Mouse (Mus musculus) kidney, postnatal 10 days (tissue): ENCODE data around the gene Clmp.
"Not testable (repeated sequence)": the region's sequence is repeated elsewhere in the genome, so short reads cannot be mapped to it uniquely, and the experiment has no call there.

Experiments used
- DNase-seq: peaks from one replicate; pipeline ENCODE4 v3.0.0; 2021; ENCODE audit warnings: mixed read lengths

The Clmp gene

GRCm38 (mm10) chr9:40731591-40732048 is 45.9 kb downstream of the Clmp start:
- DNase-seq, result no peak

- no peak for DNase-seq
Observed at GRCm38 (mm10) chr9:40732302-40732701, 46.5 kb downstream of the Clmp start.

GRCm38 (mm10) chr9:40737117-40737516 is 51.4 kb downstream of the Clmp start:
- no peak for DNase-seq

- no peak for DNase-seq
Observed at GRCm38 (mm10) chr9:40743525-40744034, 57.8 kb downstream of the Clmp start.

- DNase-seq, result no peak
Observed at GRCm38 (mm10) chr9:40744233-40744632, 58.5 kb downstream of the Clmp start.

- DNase-seq, result no peak
Observed at GRCm38 (mm10) chr9:40746796-40747195, 61.0 kb downstream of the Clmp start.

GRCm38 (mm10) chr9:40747249-40747648 is 61.5 kb downstream of the Clmp start:
- DNase-seq, result no peak

- DNase-seq, result no peak
Observed at GRCm38 (mm10) chr9:40749832-40750620, 64.3 kb downstream of the Clmp start.

GRCm38 (mm10) chr9:40751749-40752148 is 66.0 kb downstream of the Clmp start:
- DNase-seq, result no peak

GRCm38 (mm10) chr9:40756401-40756800 is 70.6 kb downstream of the Clmp start:
- DNase-seq, result peak; percentile 75

GRCm38 (mm10) chr9:40757105-40757626 is 71.4 kb downstream of the Clmp start:
- DNase-seq, result peak; percentile 75

GRCm38 (mm10) chr9:40757685-40758270 is 72.0 kb downstream of the Clmp start:
- DNase-seq, result peak; percentile 84

GRCm38 (mm10) chr9:40762354-40762753 is 76.6 kb downstream of the Clmp start:
- DNase-seq, result no peak

- no peak for DNase-seq
Observed at GRCm38 (mm10) chr9:40764887-40765580, 79.3 kb downstream of the Clmp start.

- DNase-seq, result peak; percentile 29
Observed at GRCm38 (mm10) chr9:40765581-40765940, 79.8 kb downstream of the Clmp start.

GRCm38 (mm10) chr9:40766058-40766605 is 80.4 kb downstream of the Clmp start:
- DNase-seq, result peak; percentile 51

GRCm38 (mm10) chr9:40767946-40768345 is 82.2 kb downstream of the Clmp start:
- DNase-seq, result no peak

- DNase-seq, result no peak
Observed at GRCm38 (mm10) chr9:40772246-40772645, 86.5 kb downstream of the Clmp start.

- DNase-seq, result not testable (repeated sequence)
Observed at GRCm38 (mm10) chr9:40773142-40773541, 87.4 kb downstream of the Clmp start.

GRCm38 (mm10) chr9:40773869-40774268 is 88.1 kb downstream of the Clmp start:
- no peak for DNase-seq

GRCm38 (mm10) chr9:40776044-40776443 is 90.3 kb downstream of the Clmp start:
- no peak for DNase-seq

- peak; percentile 67 for DNase-seq
Observed at GRCm38 (mm10) chr9:40776459-40777248, 90.9 kb downstream of the Clmp start.
